Mouse (Mus musculus) cerebellum, adult 2 months (tissue): ENCODE results near the gene Olfr1364. TPM values are rescaled to one million over a fixed set of nuclear protein-coding genes. Genes with fewer than 3 reads are reported as not detected.

Experiments
- DNase-seq, 2 experiments: peaks; one replicate each; pipeline ENCODE4 v3.0.0; 2021
- H3K27ac ChIP-seq: fragments of 200-500 bp; 2 replicates; pipeline ENCODE4 v1.5.1; 2012; ENCODE audit warnings: low read length, control low read depth, inconsistent platforms; ENCODE audit not compliant: insufficient read depth
- H3K27me3 ChIP-seq: fragments of 200-500 bp; 2 replicates; pipeline ENCODE4 v1.6.1; 2012; ENCODE audit warnings: inconsistent platforms, mild to moderate bottlenecking, low read length, moderate library complexity; ENCODE audit not compliant: control insufficient read depth, insufficient read depth
- H3K4me1 ChIP-seq: fragments of 200-500 bp; 2 replicates; pipeline ENCODE4 v1.6.1; 2011; ENCODE audit warnings: low read length; ENCODE audit not compliant: control insufficient read depth, insufficient read depth
- H3K4me3 ChIP-seq: fragments of 200-500 bp; replicated peaks from 2 replicates; pipeline ENCODE3; 2011; ENCODE audit warnings: mild to moderate bottlenecking, low read depth, low read length, control low read depth; ENCODE audit not compliant: insufficient read depth
- CTCF ChIP-seq: fragments of 200-500 bp; IDR thresholded peaks from 2 replicates; pipeline ENCODE4 v1.5.1; 2011; ENCODE audit warnings: low read depth, mild to moderate bottlenecking, control low read depth, low read length, moderate library complexity, borderline replicate concordance; ENCODE audit not compliant: insufficient read depth
- POLR2A ChIP-seq: fragments of 200-500 bp; IDR thresholded peaks from 2 replicates; pipeline ENCODE4 v1.6.1; 2011; ENCODE audit warnings: low read length, control low read depth, borderline replicate concordance; ENCODE audit not compliant: insufficient read depth
- WGBS: fragments of 180-500 bp; shearing (Covaris S2); methylation state at CpG from one replicate; pipeline ENCODE4 v1.1.7; 2018; 5-methylcytosine and 5-hydroxymethylcytosine counted together
- polyA plus RNA-seq: library from polyadenylated mRNA; depleted of rRNA; stranded (reverse); fragments of >200 nt; gene quantifications from 2 replicates; pipeline ENCODE4 v1.2.3, GENCODE M21; 2012; rRNA removed

Gene Olfr1364
- polyA plus RNA-seq, 1 experiment: not detected

GRCm38 (mm10) chr13:21530136-21530535, 51.4 kb downstream of the Olfr1364 start:
- Histone ChIP-seq H3K27ac (no peak overlapping the region), H3K4me3 (peak overlapping the region; percentile 32), H3K27me3 (no peaks in the 10 kb centered on the region), H3K4me1 (no peaks in the 10 kb centered on the region)
- DNase-seq: no peak
- 45% methylated on average over 7 of the region's 7 CpGs for WGBS
- TF ChIP-seq CTCF: no peak
- no peak for TF ChIP-seq POLR2A

Other genes starting within 250 kb of the Olfr1364 start
- gene Olfr1367, start 234.8 kb downstream of the Olfr1364 start, polyA plus RNA-seq: not detected in 2 replicates
- gene Zscan12, start 218.9 kb downstream of the Olfr1364 start, polyA plus RNA-seq: 6.5 and 6.7 TPM in 2 replicates
- gene Zkscan3, start 179.0 kb downstream of the Olfr1364 start, polyA plus RNA-seq: 45.0 and 47.4 TPM in 2 replicates
- gene Pgbd1, start 140.7 kb downstream of the Olfr1364 start, polyA plus RNA-seq: 2.6 and 2.7 TPM in 2 replicates
- 69.3 and 71.9 TPM in 2 replicates for gene Zscan26, start 128.0 kb downstream of the Olfr1364 start, polyA plus RNA-seq
- 0.44 and 0.54 TPM in 2 replicates for gene Nkapl, start 113.2 kb downstream of the Olfr1364 start, polyA plus RNA-seq
- gene Zkscan4, start 102.9 kb downstream of the Olfr1364 start, polyA plus RNA-seq: 3.6 and 4.2 TPM in 2 replicates
- gene Gm10065, start 102.3 kb downstream of the Olfr1364 start, polyA plus RNA-seq: not detected in 2 replicates
- 1.5 and 1.8 TPM in 2 replicates for gene AK157302, start 86.5 kb downstream of the Olfr1364 start, polyA plus RNA-seq
- 28.3 and 29.8 TPM in 2 replicates for gene Gm11273, start 80.3 kb downstream of the Olfr1364 start, polyA plus RNA-seq
- gene Zkscan8, start 50.6 kb downstream of the Olfr1364 start, polyA plus RNA-seq: 7.5 and 9.8 TPM in 2 replicates
- gene Olfr1366, start 39.0 kb downstream of the Olfr1364 start, polyA plus RNA-seq: not detected in 2 replicates
- not detected in 2 replicates for gene Olfr1535, start 21.9 kb downstream of the Olfr1364 start, polyA plus RNA-seq
- not detected in 2 replicates for gene Olfr1362, start 32.3 kb upstream of the Olfr1364 start, polyA plus RNA-seq
- 0.03 TPM in 1 of 2 replicates, not detected in the other for gene Olfr11, start 60.8 kb upstream of the Olfr1364 start, polyA plus RNA-seq
- gene Olfr1361, start 81.6 kb upstream of the Olfr1364 start, polyA plus RNA-seq: not detected in 2 replicates
- not detected in 2 replicates for gene Olfr1360, start 95.6 kb upstream of the Olfr1364 start, polyA plus RNA-seq
- gene Olfr1359, start 116.4 kb upstream of the Olfr1364 start, polyA plus RNA-seq: not detected in 2 replicates
- gene Hist1h2bl, start 134.4 kb upstream of the Olfr1364 start, polyA plus RNA-seq: not detected in 2 replicates
- 0.84 and 1.5 TPM in 2 replicates for gene Hist1h2ai, start 134.7 kb upstream of the Olfr1364 start, polyA plus RNA-seq
- 2.9 TPM in 1 of 2 replicates, not detected in the other for gene Hist1h3h, start 135.9 kb upstream of the Olfr1364 start, polyA plus RNA-seq
- gene Hist1h2bm, start 140.3 kb upstream of the Olfr1364 start, polyA plus RNA-seq: not detected in 2 replicates
- 2.4 and 3.6 TPM in 2 replicates for gene Hist1h4j, start 153.3 kb upstream of the Olfr1364 start, polyA plus RNA-seq
- 16.9 and 17.5 TPM in 2 replicates for gene Hist1h4k, start 168.7 kb upstream of the Olfr1364 start, polyA plus RNA-seq
- gene Hist1h2ak, start 172.1 kb upstream of the Olfr1364 start, polyA plus RNA-seq: 1.9 and 2.4 TPM in 2 replicates
- gene Hist1h2bn, start 172.4 kb upstream of the Olfr1364 start, polyA plus RNA-seq: 1.2 and 2.6 TPM in 2 replicates
- 0.27 and 0.41 TPM in 2 replicates for gene Hist1h1b, start 198.9 kb upstream of the Olfr1364 start, polyA plus RNA-seq
- gene Hist1h3i, start 201.6 kb upstream of the Olfr1364 start, polyA plus RNA-seq: 1.9 and 4.9 TPM in 2 replicates
- not detected in 2 replicates for gene Hist1h2an, start 205.5 kb upstream of the Olfr1364 start, polyA plus RNA-seq
- gene Hist1h2bp, start 205.7 kb upstream of the Olfr1364 start, polyA plus RNA-seq: not detected in 2 replicates
- 1.2 and 2.3 TPM in 2 replicates for gene Hist1h2bq, start 228.4 kb upstream of the Olfr1364 start, polyA plus RNA-seq
- not detected in 2 replicates for gene Hist1h2ao, start 228.7 kb upstream of the Olfr1364 start, polyA plus RNA-seq
- gene Hist1h4m, start 230.0 kb upstream of the Olfr1364 start, polyA plus RNA-seq: not detected in 2 replicates